Mouse (Mus musculus): ENCODE results near the gene Tnfrsf11a. TPM values are rescaled to one million over a fixed set of nuclear protein-coding genes. Genes with fewer than 3 reads are reported as not detected.

Gene Tnfrsf11a
- 0.51 and 0.69 TPM in 2 replicates for polyA plus RNA-seq (2015; fragmentation: Nextera tagmentation; extraction: Ambion mirVana)

DNA sequence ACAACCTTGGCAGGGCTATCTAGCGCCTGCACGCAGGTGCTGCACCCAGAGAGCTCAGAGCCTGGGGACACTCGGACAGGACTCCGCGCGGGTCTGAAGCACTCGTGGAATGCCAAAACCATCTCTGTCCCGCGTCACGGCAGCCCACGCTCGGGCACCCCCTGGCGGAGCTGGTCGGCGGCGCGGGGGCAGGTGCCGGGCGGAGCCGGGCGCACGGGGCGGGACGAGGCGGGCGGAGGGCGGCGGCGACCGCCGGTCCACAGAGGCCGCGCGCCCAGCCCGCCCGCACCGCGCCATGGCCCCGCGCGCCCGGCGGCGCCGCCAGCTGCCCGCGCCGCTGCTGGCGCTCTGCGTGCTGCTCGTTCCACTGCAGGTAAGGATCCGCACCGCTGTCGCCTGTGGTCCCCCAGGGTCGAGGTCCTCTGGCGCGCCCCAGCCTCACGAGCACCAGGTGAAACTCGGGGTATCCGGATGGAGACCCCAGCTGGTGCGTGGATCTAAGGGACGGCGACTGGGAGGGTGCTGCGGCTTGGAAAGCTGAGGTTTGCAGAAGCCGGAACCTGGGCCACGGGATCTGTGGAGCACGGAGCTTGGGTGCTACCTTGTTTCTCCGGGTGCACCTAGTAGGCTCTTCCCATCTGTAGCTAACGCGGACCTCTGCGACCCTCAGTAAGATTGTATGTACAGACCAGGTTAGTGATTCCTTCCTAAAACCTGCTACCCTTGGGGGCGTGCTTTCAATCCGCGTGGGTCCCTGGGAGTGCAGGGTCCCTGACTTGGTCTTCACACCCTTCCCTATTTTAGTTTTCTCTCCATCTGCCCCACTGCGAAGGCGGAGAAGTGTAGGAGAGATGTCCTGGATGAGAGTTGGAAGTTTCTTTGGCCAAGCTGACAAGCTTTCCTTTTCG, at the start of gene Tnfrsf11a:
TSS of gene Tnfrsf11a (plus strand) at position 262 of the 908 bp plus-strand sequence.

Other genes with a start within 250 kb of the Tnfrsf11a start
- gene Pign, start 117.0 kb upstream of the Tnfrsf11a start, polyA plus RNA-seq (2015; fragmentation: Nextera tagmentation; extraction: Ambion mirVana) = 3.5 and 4.9 TPM in 2 replicates
- 11.9 and 12.0 TPM in 2 replicates for gene Relch, start 116.9 kb upstream of the Tnfrsf11a start, polyA plus RNA-seq (2015; fragmentation: Nextera tagmentation; extraction: Ambion mirVana)
- 0.99 and 1.1 TPM in 2 replicates for gene Zcchc2, start 209.7 kb downstream of the Tnfrsf11a start, polyA plus RNA-seq (2015; fragmentation: Nextera tagmentation; extraction: Ambion mirVana)

All from skeletal muscle tissue, postnatal 0 days (tissue).